Mouse (Mus musculus): ENCODE data around the gene Ptprj. TPM values are rescaled to one million over a fixed set of nuclear protein-coding genes. Genes with fewer than 3 reads are reported as not detected.

The Ptprj gene
- polyA plus RNA-seq, 1 experiment from 2014 or later: 2.5 TPM

Other genes starting within 250 kb of the Ptprj start
- not detected in 2 replicates for gene Olfr1274-ps, start 182.0 kb downstream of the Ptprj start, polyA plus RNA-seq (2014; fragmentation: Nextera tagmentation; extraction: Ambion mirVana)
- 57.6 and 64.1 TPM in 2 replicates for gene Nup160, start 96.6 kb upstream of the Ptprj start, polyA plus RNA-seq (2014; fragmentation: Nextera tagmentation; extraction: Ambion mirVana)
- 137 and 146 TPM in 2 replicates for gene Fnbp4, start 164.7 kb upstream of the Ptprj start, polyA plus RNA-seq (2014; fragmentation: Nextera tagmentation; extraction: Ambion mirVana)
- 0.89 and 0.96 TPM in 2 replicates for gene Agbl2, start 202.1 kb upstream of the Ptprj start, polyA plus RNA-seq (2014; fragmentation: Nextera tagmentation; extraction: Ambion mirVana)

All from forebrain, embryonic 11.5 days (tissue).